Mouse (Mus musculus): Measurements from ENCODE around the gene Acbd3. TPM values are rescaled to one million over a fixed set of nuclear protein-coding genes. Genes with fewer than 3 reads are reported as not detected.
A peak's percentile ranks its signal among the peaks of the same experiment; 100 is the strongest.

Gene Acbd3
- polyA plus RNA-seq, 1 experiment, result 44.8 TPM

- TF ChIP-seq POLR2A (IDR thresholded peaks at IDR 0.05; ENCODE audit: insufficient read depth, low read length), result no peak
- TF ChIP-seq EP300 (IDR thresholded peaks at IDR 0.05; ENCODE audit: insufficient read depth, low read depth, low read length), result peak; percentile 63; the same call in 1 of the 2 replicates
- TF ChIP-seq CTCF (IDR thresholded peaks at IDR 0.05; ENCODE audit: low read depth, low read length), result no peak
- H3K9me3 ChIP-seq (replicated peaks; ENCODE audit: control insufficient read depth, insufficient read depth, low read length, poor library complexity, severe bottlenecking), result no peaks in the 10 kb centered on the region
- no peaks in the 10 kb centered on the region for H3K27me3 ChIP-seq (ENCODE audit: control insufficient read depth, insufficient read depth, low read length, poor library complexity, severe bottlenecking)
- H3K4me3 ChIP-seq (ENCODE audit: low read depth, low read length), result peak overlapping the region; percentile 61
- peak overlapping the region; percentile 58 for H3K9ac ChIP-seq (ENCODE audit: low read depth, poor library complexity, severe bottlenecking)
- no peaks in the 10 kb centered on the region for H3K36me3 ChIP-seq (ENCODE audit: control insufficient read depth, insufficient read depth, low read length, poor library complexity, severe bottlenecking)
- peak overlapping the region; percentile 80; the same call in 1 of the 2 replicates for H3K27ac ChIP-seq (ENCODE audit: insufficient read depth, low read length)
- H3K4me1 ChIP-seq (ENCODE audit: control insufficient read depth, insufficient read depth, low read length), result peaks cover 2% of the 10 kb centered on the region
These were observed 68.3 kb downstream of the Acbd3 start for GRCm38 (mm10) chr1:180794170-180794569.

GRCm38 (mm10) chr1:180798660-180799059 lies 72.8 kb downstream of the Acbd3 start:
- Histone ChIP-seq H3K9ac (ENCODE audit: low read depth, poor library complexity, severe bottlenecking) (no peak overlapping the region), H3K4me1 (ENCODE audit: control insufficient read depth, insufficient read depth, low read length) (no peaks in the 10 kb centered on the region), H3K36me3 (ENCODE audit: control insufficient read depth, insufficient read depth, low read length, poor library complexity, severe bottlenecking) (peaks cover 6% of the 10 kb centered on the region), H3K27ac (ENCODE audit: insufficient read depth, low read length) (no peak overlapping the region), H3K4me3 (ENCODE audit: low read depth, low read length) (no peak overlapping the region), H3K9me3 (replicated peaks; ENCODE audit: control insufficient read depth, insufficient read depth, low read length, poor library complexity, severe bottlenecking) (no peaks in the 10 kb centered on the region), H3K27me3 (ENCODE audit: control insufficient read depth, insufficient read depth, low read length, poor library complexity, severe bottlenecking) (no peaks in the 10 kb centered on the region)
- TF ChIP-seq EP300 (IDR thresholded peaks at IDR 0.05; ENCODE audit: insufficient read depth, low read depth, low read length) (no peak), POLR2A (IDR thresholded peaks at IDR 0.05; ENCODE audit: insufficient read depth, low read length) (no peak), CTCF (IDR thresholded peaks at IDR 0.05; ENCODE audit: low read depth, low read length) (no peak)

- TF ChIP-seq EP300 (IDR thresholded peaks at IDR 0.05; ENCODE audit: insufficient read depth, low read depth, low read length), result no peak
- TF ChIP-seq CTCF (IDR thresholded peaks at IDR 0.05; ENCODE audit: low read depth, low read length), result no peak
- TF ChIP-seq POLR2A (IDR thresholded peaks at IDR 0.05; ENCODE audit: insufficient read depth, low read length), result no peak
- no peak overlapping the region for H3K4me3 ChIP-seq (ENCODE audit: low read depth, low read length)
- no peaks in the 10 kb centered on the region for H3K9me3 ChIP-seq (replicated peaks; ENCODE audit: control insufficient read depth, insufficient read depth, low read length, poor library complexity, severe bottlenecking)
- H3K27ac ChIP-seq (ENCODE audit: insufficient read depth, low read length), result no peak overlapping the region
- H3K4me1 ChIP-seq (ENCODE audit: control insufficient read depth, insufficient read depth, low read length), result no peaks in the 10 kb centered on the region
- H3K27me3 ChIP-seq (ENCODE audit: control insufficient read depth, insufficient read depth, low read length, poor library complexity, severe bottlenecking), result no peaks in the 10 kb centered on the region
- no peak overlapping the region for H3K9ac ChIP-seq (ENCODE audit: low read depth, poor library complexity, severe bottlenecking)
- H3K36me3 ChIP-seq (ENCODE audit: control insufficient read depth, insufficient read depth, low read length, poor library complexity, severe bottlenecking), result peaks cover 9% of the 10 kb centered on the region
These were observed 73.4 kb downstream of the Acbd3 start for GRCm38 (mm10) chr1:180799253-180799652.

GRCm38 (mm10) chr1:180800022-180800421 lies 74.2 kb downstream of the Acbd3 start:
- no peak overlapping the region for H3K27ac ChIP-seq (ENCODE audit: insufficient read depth, low read length)
- peaks cover 17% of the 10 kb centered on the region for H3K36me3 ChIP-seq (ENCODE audit: control insufficient read depth, insufficient read depth, low read length, poor library complexity, severe bottlenecking)
- no peaks in the 10 kb centered on the region for H3K27me3 ChIP-seq (ENCODE audit: control insufficient read depth, insufficient read depth, low read length, poor library complexity, severe bottlenecking)
- H3K4me3 ChIP-seq (ENCODE audit: low read depth, low read length), result no peak overlapping the region
- no peak overlapping the region for H3K9ac ChIP-seq (ENCODE audit: low read depth, poor library complexity, severe bottlenecking)
- H3K4me1 ChIP-seq (ENCODE audit: control insufficient read depth, insufficient read depth, low read length), result no peaks in the 10 kb centered on the region
- TF ChIP-seq EP300 (IDR thresholded peaks at IDR 0.05; ENCODE audit: insufficient read depth, low read depth, low read length), result no peak
- no peak for TF ChIP-seq CTCF (IDR thresholded peaks at IDR 0.05; ENCODE audit: low read depth, low read length)
- TF ChIP-seq POLR2A (IDR thresholded peaks at IDR 0.05; ENCODE audit: insufficient read depth, low read length), result no peak
- H3K9me3 ChIP-seq (replicated peaks; ENCODE audit: control insufficient read depth, insufficient read depth, low read length, poor library complexity, severe bottlenecking), result no peaks in the 10 kb centered on the region

- no peak overlapping the region for H3K4me3 ChIP-seq (ENCODE audit: low read depth, low read length)
- TF ChIP-seq EP300 (IDR thresholded peaks at IDR 0.05; ENCODE audit: insufficient read depth, low read depth, low read length), result no peak
- TF ChIP-seq CTCF (IDR thresholded peaks at IDR 0.05; ENCODE audit: low read depth, low read length), result no peak
- no peak for TF ChIP-seq POLR2A (IDR thresholded peaks at IDR 0.05; ENCODE audit: insufficient read depth, low read length)
- no peak overlapping the region for H3K9ac ChIP-seq (ENCODE audit: low read depth, poor library complexity, severe bottlenecking)
- H3K27me3 ChIP-seq (ENCODE audit: control insufficient read depth, insufficient read depth, low read length, poor library complexity, severe bottlenecking), result no peaks in the 10 kb centered on the region
- no peaks in the 10 kb centered on the region for H3K4me1 ChIP-seq (ENCODE audit: control insufficient read depth, insufficient read depth, low read length)
- peaks cover 25% of the 10 kb centered on the region for H3K36me3 ChIP-seq (ENCODE audit: control insufficient read depth, insufficient read depth, low read length, poor library complexity, severe bottlenecking)
- H3K9me3 ChIP-seq (replicated peaks; ENCODE audit: control insufficient read depth, insufficient read depth, low read length, poor library complexity, severe bottlenecking), result no peaks in the 10 kb centered on the region
- no peak overlapping the region for H3K27ac ChIP-seq (ENCODE audit: insufficient read depth, low read length)
These were observed 75.0 kb downstream of the Acbd3 start for GRCm38 (mm10) chr1:180800814-180801213.

- Histone ChIP-seq H3K27me3 (ENCODE audit: control insufficient read depth, insufficient read depth, low read length, poor library complexity, severe bottlenecking) (no peaks in the 10 kb centered on the region), H3K4me3 (ENCODE audit: low read depth, low read length) (no peak overlapping the region), H3K4me1 (ENCODE audit: control insufficient read depth, insufficient read depth, low read length) (no peaks in the 10 kb centered on the region), H3K9me3 (replicated peaks; ENCODE audit: control insufficient read depth, insufficient read depth, low read length, poor library complexity, severe bottlenecking) (no peaks in the 10 kb centered on the region), H3K9ac (ENCODE audit: low read depth, poor library complexity, severe bottlenecking) (no peak overlapping the region), H3K27ac (ENCODE audit: insufficient read depth, low read length) (no peak overlapping the region), H3K36me3 (ENCODE audit: control insufficient read depth, insufficient read depth, low read length, poor library complexity, severe bottlenecking) (peaks cover 32% of the 10 kb centered on the region)
- TF ChIP-seq CTCF (IDR thresholded peaks at IDR 0.05; ENCODE audit: low read depth, low read length) (no peak), POLR2A (IDR thresholded peaks at IDR 0.05; ENCODE audit: insufficient read depth, low read length) (no peak), EP300 (IDR thresholded peaks at IDR 0.05; ENCODE audit: insufficient read depth, low read depth, low read length) (no peak)
These were observed 75.7 kb downstream of the Acbd3 start for GRCm38 (mm10) chr1:180801466-180801994.

Other genes with a start within 250 kb of the Acbd3 start
- 0.36 TPM in 1 of 2 replicates, not detected in the other for gene Stum, start 242.5 kb upstream of the Acbd3 start, polyA plus RNA-seq (2011; ENCODE audit: insufficient read depth, insufficient read length, low read depth, missing spikeins)
- 307 and 318 TPM in 2 replicates for gene Parp1, start 157.1 kb upstream of the Acbd3 start, polyA plus RNA-seq (2011; ENCODE audit: insufficient read depth, insufficient read length, low read depth, missing spikeins)
- gene Lin9, start 84.9 kb upstream of the Acbd3 start, polyA plus RNA-seq (2011; ENCODE audit: insufficient read depth, insufficient read length, low read depth, missing spikeins), result 26.8 and 30.0 TPM in 2 replicates
- gene Mixl1, start 29.0 kb upstream of the Acbd3 start, polyA plus RNA-seq (2011; ENCODE audit: insufficient read depth, insufficient read length, low read depth, missing spikeins), result 0.78 and 1.2 TPM in 2 replicates
- gene H3f3a, start 87.9 kb downstream of the Acbd3 start, polyA plus RNA-seq (2011; ENCODE audit: insufficient read depth, insufficient read length, low read depth, missing spikeins), result 679 and 698 TPM in 2 replicates
- 35.0 and 36.6 TPM in 2 replicates for gene Sde2, start 125.1 kb downstream of the Acbd3 start, polyA plus RNA-seq (2011; ENCODE audit: insufficient read depth, insufficient read length, low read depth, missing spikeins)
- 117 and 124 TPM in 2 replicates for gene Lefty2, start 167.1 kb downstream of the Acbd3 start, polyA plus RNA-seq (2011; ENCODE audit: insufficient read depth, insufficient read length, low read depth, missing spikeins)
- 97.4 and 109 TPM in 2 replicates for gene Pycr2, start 178.2 kb downstream of the Acbd3 start, polyA plus RNA-seq (2011; ENCODE audit: insufficient read depth, insufficient read length, low read depth, missing spikeins)
- gene Lefty1, start 209.0 kb downstream of the Acbd3 start, polyA plus RNA-seq (2011; ENCODE audit: insufficient read depth, insufficient read length, low read depth, missing spikeins), result 53.2 and 60.3 TPM in 2 replicates
- gene Tmem63a, start 216.3 kb downstream of the Acbd3 start, polyA plus RNA-seq (2011; ENCODE audit: insufficient read depth, insufficient read length, low read depth, missing spikeins), result 26.9 and 27.7 TPM in 2 replicates

All from ES-Bruce4 (cell line).